Mouse (Mus musculus): ENCODE results near the gene Fbln1. TPM values are rescaled to one million over a fixed set of nuclear protein-coding genes. Genes with fewer than 3 reads are reported as not detected.

Gene Fbln1
- polyA plus RNA-seq, 1 experiment from 2014 or later: 236 TPM

- no peak overlapping the region for H3K4me3 ChIP-seq (replicated peaks; ENCODE audit: low read length)
- H3K9me3 ChIP-seq (replicated peaks; ENCODE audit: control insufficient read depth, low read length): no peaks in the 10 kb centered on the region
- no peak overlapping the region for H3K4me2 ChIP-seq (ENCODE audit: low read depth, low read length)
- peaks cover 19% of the 10 kb centered on the region; the same call in 1 of the 2 replicates for H3K36me3 ChIP-seq (ENCODE audit: control insufficient read depth, insufficient read depth, low read length)
- ATAC-seq (ENCODE audit: insufficient read depth, low FRiP score): peak; percentile 48
- WGBS: 56% methylated on average over 13 of the region's 13 CpGs
- H3K27me3 ChIP-seq (ENCODE audit: control insufficient read depth, insufficient read depth, low read length): no peaks in the 10 kb centered on the region
- no peak overlapping the region; the same call in 1 of the 2 replicates for H3K9ac ChIP-seq (ENCODE audit: low read length)
- peaks cover 19% of the 10 kb centered on the region for H3K4me1 ChIP-seq (ENCODE audit: control insufficient read depth, insufficient read depth, low read length)
- H3K27ac ChIP-seq (ENCODE audit: low read length): peak overlapping the region; percentile 70
These were observed 24.3 kb downstream of the Fbln1 start for GRCm38 (mm10) chr15:85229960-85230535.

DNA sequence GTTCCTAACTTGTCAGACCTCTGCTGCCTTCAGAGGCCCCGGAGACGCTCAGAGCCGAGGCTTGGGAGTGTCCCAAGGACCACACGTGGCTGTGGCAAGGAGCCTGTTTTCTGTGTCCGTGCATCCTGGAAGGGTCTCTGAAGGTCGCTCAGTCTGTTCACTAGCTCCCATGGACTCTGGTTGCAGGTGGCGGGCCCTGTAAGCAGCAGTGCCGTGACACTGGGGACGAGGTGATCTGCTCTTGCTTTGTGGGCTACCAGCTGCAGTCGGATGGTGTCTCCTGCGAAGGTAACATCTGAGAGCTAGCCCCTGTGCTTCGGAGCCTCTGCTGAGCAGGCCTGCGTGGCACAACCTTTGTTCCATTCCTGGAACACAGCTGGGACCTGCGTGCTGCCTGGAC lies 24.9 kb downstream of the Fbln1 start:
- no peak for ATAC-seq (ENCODE audit: insufficient read depth, low FRiP score)
- Histone ChIP-seq H3K27me3 (ENCODE audit: control insufficient read depth, insufficient read depth, low read length) (no peaks in the 10 kb centered on the region), H3K4me3 (replicated peaks; ENCODE audit: low read length) (no peak overlapping the region), H3K9me3 (replicated peaks; ENCODE audit: control insufficient read depth, low read length) (no peaks in the 10 kb centered on the region), H3K9ac (ENCODE audit: low read length) (no peak overlapping the region; the same call in none of the 2 replicates), H3K36me3 (ENCODE audit: control insufficient read depth, insufficient read depth, low read length) (peaks cover 19% of the 10 kb centered on the region; the same call in 1 of the 2 replicates), H3K4me1 (ENCODE audit: control insufficient read depth, insufficient read depth, low read length) (peaks cover 19% of the 10 kb centered on the region), H3K4me2 (ENCODE audit: low read depth, low read length) (no peak overlapping the region), H3K27ac (ENCODE audit: low read length) (peak overlapping the region; percentile 70)
- WGBS: 83% methylated on average over 14 of the region's 14 CpGs

GRCm38 (mm10) chr15:85231443-85232255 lies 25.9 kb downstream of the Fbln1 start:
- H3K36me3 ChIP-seq (ENCODE audit: control insufficient read depth, insufficient read depth, low read length): peaks cover 18% of the 10 kb centered on the region; the same call in 1 of the 2 replicates
- ATAC-seq (ENCODE audit: insufficient read depth, low FRiP score): peak; percentile 52
- no peak overlapping the region for H3K4me3 ChIP-seq (replicated peaks; ENCODE audit: low read length)
- no peaks in the 10 kb centered on the region for H3K27me3 ChIP-seq (ENCODE audit: control insufficient read depth, insufficient read depth, low read length)
- H3K4me1 ChIP-seq (ENCODE audit: control insufficient read depth, insufficient read depth, low read length): peaks cover 19% of the 10 kb centered on the region
- H3K9me3 ChIP-seq (replicated peaks; ENCODE audit: control insufficient read depth, low read length): no peaks in the 10 kb centered on the region
- 61% methylated on average over 13 of the region's 13 CpGs for WGBS
- H3K27ac ChIP-seq (ENCODE audit: low read length): peak overlapping the region; percentile 70
- no peak overlapping the region for H3K9ac ChIP-seq (ENCODE audit: low read length)
- H3K4me2 ChIP-seq (ENCODE audit: low read depth, low read length): no peak overlapping the region

GRCm38 (mm10) chr15:85232256-85232535 lies 26.4 kb downstream of the Fbln1 start:
- H3K9ac ChIP-seq (ENCODE audit: low read length): no peak overlapping the region
- WGBS: 57% methylated on average over 4 of the region's 4 CpGs
- peaks cover 19% of the 10 kb centered on the region for H3K4me1 ChIP-seq (ENCODE audit: control insufficient read depth, insufficient read depth, low read length)
- H3K4me3 ChIP-seq (replicated peaks; ENCODE audit: low read length): no peak overlapping the region
- no peak overlapping the region for H3K4me2 ChIP-seq (ENCODE audit: low read depth, low read length)
- ATAC-seq (ENCODE audit: insufficient read depth, low FRiP score): no peak
- peaks cover 14% of the 10 kb centered on the region; the same call in 1 of the 2 replicates for H3K36me3 ChIP-seq (ENCODE audit: control insufficient read depth, insufficient read depth, low read length)
- H3K27me3 ChIP-seq (ENCODE audit: control insufficient read depth, insufficient read depth, low read length): no peaks in the 10 kb centered on the region
- no peaks in the 10 kb centered on the region for H3K9me3 ChIP-seq (replicated peaks; ENCODE audit: control insufficient read depth, low read length)
- peak overlapping the region; percentile 79 for H3K27ac ChIP-seq (ENCODE audit: low read length)

DNA sequence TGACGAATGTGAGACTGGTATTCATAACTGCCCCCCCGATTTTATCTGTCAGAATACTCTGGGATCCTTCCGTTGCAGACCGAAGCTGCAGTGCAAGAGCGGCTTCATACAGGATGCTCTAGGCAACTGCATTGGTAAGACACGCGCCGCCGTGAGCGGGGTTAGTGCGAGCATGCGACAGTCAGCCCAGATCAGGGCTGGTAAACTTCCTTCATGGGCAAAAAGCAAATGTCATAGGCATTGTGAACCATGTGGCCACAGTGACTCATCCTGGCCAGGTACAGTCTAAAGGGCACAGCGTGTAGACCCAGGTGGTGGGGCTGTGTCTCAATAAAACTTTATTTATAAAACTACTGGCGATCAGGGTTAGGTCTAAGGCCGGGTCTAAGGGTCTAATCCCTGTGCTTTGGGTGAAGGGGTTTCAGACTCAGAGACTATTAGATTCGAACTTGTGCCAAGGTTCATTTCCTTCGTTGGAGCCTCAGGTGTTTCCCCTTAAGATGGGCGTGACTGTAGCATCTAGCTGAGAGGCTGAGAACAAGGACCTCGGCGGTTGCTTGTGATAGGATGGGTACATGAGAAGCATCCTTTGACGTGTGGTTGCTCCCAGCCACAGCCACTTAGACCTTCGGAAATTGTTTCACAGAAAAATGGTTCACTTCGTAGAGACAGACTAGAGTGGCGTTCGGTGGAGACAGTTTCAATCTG lies 26.9 kb downstream of the Fbln1 start:
- Histone ChIP-seq H3K9ac (ENCODE audit: low read length) (peak overlapping the region; percentile 7; the same call in 1 of the 2 replicates), H3K27me3 (ENCODE audit: control insufficient read depth, insufficient read depth, low read length) (no peaks in the 10 kb centered on the region), H3K9me3 (replicated peaks; ENCODE audit: control insufficient read depth, low read length) (no peaks in the 10 kb centered on the region), H3K36me3 (ENCODE audit: control insufficient read depth, insufficient read depth, low read length) (peaks cover 16% of the 10 kb centered on the region), H3K4me2 (ENCODE audit: low read depth, low read length) (no peak overlapping the region), H3K27ac (ENCODE audit: low read length) (peak overlapping the region; percentile 79), H3K4me1 (ENCODE audit: control insufficient read depth, insufficient read depth, low read length) (peaks cover 19% of the 10 kb centered on the region), H3K4me3 (replicated peaks; ENCODE audit: low read length) (no peak overlapping the region)
- 86% methylated on average over 25 of the region's 25 CpGs for WGBS
- peak; percentile 31; the same call in 1 of the 2 replicates for ATAC-seq (ENCODE audit: insufficient read depth, low FRiP score)

- Histone ChIP-seq H3K9ac (ENCODE audit: low read length) (peak overlapping the region; percentile 7; the same call in 1 of the 2 replicates), H3K4me2 (ENCODE audit: low read depth, low read length) (no peak overlapping the region), H3K36me3 (ENCODE audit: control insufficient read depth, insufficient read depth, low read length) (peaks cover 21% of the 10 kb centered on the region), H3K27ac (ENCODE audit: low read length) (peak overlapping the region; percentile 79), H3K4me3 (replicated peaks; ENCODE audit: low read length) (no peak overlapping the region), H3K9me3 (replicated peaks; ENCODE audit: control insufficient read depth, low read length) (no peaks in the 10 kb centered on the region), H3K27me3 (ENCODE audit: control insufficient read depth, insufficient read depth, low read length) (no peaks in the 10 kb centered on the region), H3K4me1 (ENCODE audit: control insufficient read depth, insufficient read depth, low read length) (peaks cover 19% of the 10 kb centered on the region)
- peak; percentile 26; the same call in 1 of the 2 replicates for ATAC-seq (ENCODE audit: insufficient read depth, low FRiP score)
- WGBS: 73% methylated on average over 4 of the region's 4 CpGs
These were observed 27.5 kb downstream of the Fbln1 start for GRCm38 (mm10) chr15:85233251-85233611.

- peaks cover 19% of the 10 kb centered on the region for H3K4me1 ChIP-seq (ENCODE audit: control insufficient read depth, insufficient read depth, low read length)
- H3K27ac ChIP-seq (ENCODE audit: low read length): peak overlapping the region; percentile 79
- no peaks in the 10 kb centered on the region for H3K27me3 ChIP-seq (ENCODE audit: control insufficient read depth, insufficient read depth, low read length)
- no peak overlapping the region for H3K9ac ChIP-seq (ENCODE audit: low read length)
- 58% methylated on average over 4 of the region's 4 CpGs for WGBS
- no peaks in the 10 kb centered on the region for H3K9me3 ChIP-seq (replicated peaks; ENCODE audit: control insufficient read depth, low read length)
- no peak overlapping the region for H3K4me2 ChIP-seq (ENCODE audit: low read depth, low read length)
- H3K4me3 ChIP-seq (replicated peaks; ENCODE audit: low read length): no peak overlapping the region
- H3K36me3 ChIP-seq (ENCODE audit: control insufficient read depth, insufficient read depth, low read length): peaks cover 25% of the 10 kb centered on the region
- peak; percentile 57; the same call in 1 of the 2 replicates for ATAC-seq (ENCODE audit: insufficient read depth, low FRiP score)
These were observed 27.9 kb downstream of the Fbln1 start for GRCm38 (mm10) chr15:85233690-85234089.

GRCm38 (mm10) chr15:85238821-85239745 lies 33.3 kb downstream of the Fbln1 start:
- H3K9me3 ChIP-seq (replicated peaks; ENCODE audit: control insufficient read depth, low read length): no peaks in the 10 kb centered on the region
- no peaks in the 10 kb centered on the region for H3K4me1 ChIP-seq (ENCODE audit: control insufficient read depth, insufficient read depth, low read length)
- no peak overlapping the region for H3K27ac ChIP-seq (ENCODE audit: low read length)
- WGBS: 92% methylated on average over 22 of the region's 22 CpGs
- no peak overlapping the region for H3K4me3 ChIP-seq (replicated peaks; ENCODE audit: low read length)
- H3K27me3 ChIP-seq (ENCODE audit: control insufficient read depth, insufficient read depth, low read length): no peaks in the 10 kb centered on the region
- H3K4me2 ChIP-seq (ENCODE audit: low read depth, low read length): no peak overlapping the region
- peaks cover 34% of the 10 kb centered on the region for H3K36me3 ChIP-seq (ENCODE audit: control insufficient read depth, insufficient read depth, low read length)
- H3K9ac ChIP-seq (ENCODE audit: low read length): no peak overlapping the region
- ATAC-seq (ENCODE audit: insufficient read depth, low FRiP score): no peak
